Mouse (Mus musculus): ENCODE data around the gene Rbms1. TPM values are rescaled to one million over a fixed set of nuclear protein-coding genes. Genes with fewer than 3 reads are reported as not detected.
A peak's percentile ranks its signal among the peaks of the same experiment; 100 is the strongest.

Gene Rbms1
- polyA plus RNA-seq, 2 experiments from 2014 or later, result 15.3 to 29.9 TPM

DNA sequence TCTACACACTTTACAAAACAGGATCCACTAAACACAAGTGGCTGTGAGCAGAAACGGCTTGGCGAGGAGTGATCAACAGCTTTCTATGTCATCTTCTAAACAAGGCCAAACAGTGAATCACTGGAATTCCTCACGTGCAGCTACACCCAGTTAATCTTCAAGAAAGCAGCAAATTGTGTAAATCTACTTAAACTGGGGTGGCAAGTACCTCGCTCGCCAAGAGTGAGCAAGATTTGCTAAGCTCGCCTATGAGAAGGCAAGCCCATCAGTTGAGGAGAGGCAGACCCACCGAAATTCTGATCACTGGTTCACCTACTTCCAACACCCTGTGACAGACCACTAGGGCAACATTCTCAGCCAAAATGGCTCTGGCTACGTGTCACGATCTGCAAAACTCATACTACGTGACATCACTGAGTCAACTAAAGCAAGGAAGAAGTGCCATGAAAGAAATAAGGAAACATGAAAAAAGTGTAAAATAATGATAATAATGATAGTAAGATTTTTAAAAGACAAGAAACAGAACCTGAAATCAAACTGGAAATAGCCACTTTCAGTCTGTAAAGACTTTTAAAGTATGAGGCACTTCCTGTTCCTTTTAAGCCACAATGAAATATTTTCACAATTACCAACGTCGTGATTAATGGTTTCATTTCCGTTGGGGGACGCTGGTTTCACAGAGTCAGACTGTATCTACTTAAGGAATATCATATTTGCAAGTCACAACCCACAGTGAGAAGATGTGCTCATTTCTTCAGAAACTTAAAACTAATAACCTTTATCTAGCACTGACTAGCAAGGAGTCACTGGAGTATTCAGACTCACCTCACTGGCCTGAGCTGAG lies 85.2 kb downstream of the Rbms1 start:
- peak; percentile 65 for ATAC-seq

DNA sequence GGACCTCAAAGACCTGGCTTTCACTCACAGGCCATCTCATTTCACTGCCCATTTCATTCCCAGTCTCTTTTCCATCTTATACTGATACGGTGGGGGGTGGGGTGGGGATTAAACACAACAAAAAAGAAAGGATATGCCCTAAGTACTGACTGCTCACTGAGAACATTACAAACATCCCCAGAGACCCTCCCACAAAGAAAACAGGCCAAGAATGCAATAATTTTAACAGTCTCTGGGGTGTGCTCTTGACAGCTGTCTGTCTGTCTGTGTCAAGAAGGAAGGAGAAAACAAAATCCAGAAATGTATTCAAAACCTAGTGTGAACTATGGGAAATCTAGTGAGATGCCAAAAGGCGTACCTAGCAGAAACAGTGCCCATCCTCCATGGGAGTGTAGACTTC lies 86.1 kb downstream of the Rbms1 start:
- ATAC-seq, result no peak

DNA sequence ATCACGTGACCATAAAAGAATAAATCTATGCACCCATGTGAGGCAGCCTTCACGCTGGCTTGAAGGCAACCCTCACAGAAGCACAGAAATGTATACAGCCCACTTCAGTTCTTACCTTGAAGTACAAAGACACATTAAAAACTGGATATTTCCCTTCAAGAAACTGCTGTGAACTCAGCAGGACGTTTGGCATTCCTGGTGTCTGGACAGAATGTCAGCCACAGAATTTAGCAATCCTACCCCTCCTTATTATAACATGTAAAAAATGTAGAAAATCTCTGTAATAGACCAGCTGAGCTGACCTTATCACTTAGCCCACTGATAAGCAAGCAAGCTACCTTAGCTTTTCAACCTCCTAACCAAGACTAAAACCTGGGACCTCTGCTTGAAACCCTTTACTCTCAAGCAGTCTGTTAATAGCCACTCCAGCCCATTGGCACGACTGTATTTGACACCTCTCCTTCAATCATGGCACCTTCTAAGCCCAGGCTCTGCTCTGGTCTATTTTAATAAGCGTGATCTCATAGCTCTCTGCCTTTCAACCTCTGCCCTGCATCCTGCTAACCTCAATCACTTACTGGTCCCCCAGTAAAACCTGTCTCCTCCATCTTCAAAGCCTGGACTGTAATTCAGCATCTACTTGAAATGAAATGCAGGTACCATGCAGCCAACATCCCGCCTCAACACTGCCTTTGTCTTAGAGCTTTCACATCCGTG lies 90.7 kb downstream of the Rbms1 start:
- ATAC-seq, result no peak

DNA sequence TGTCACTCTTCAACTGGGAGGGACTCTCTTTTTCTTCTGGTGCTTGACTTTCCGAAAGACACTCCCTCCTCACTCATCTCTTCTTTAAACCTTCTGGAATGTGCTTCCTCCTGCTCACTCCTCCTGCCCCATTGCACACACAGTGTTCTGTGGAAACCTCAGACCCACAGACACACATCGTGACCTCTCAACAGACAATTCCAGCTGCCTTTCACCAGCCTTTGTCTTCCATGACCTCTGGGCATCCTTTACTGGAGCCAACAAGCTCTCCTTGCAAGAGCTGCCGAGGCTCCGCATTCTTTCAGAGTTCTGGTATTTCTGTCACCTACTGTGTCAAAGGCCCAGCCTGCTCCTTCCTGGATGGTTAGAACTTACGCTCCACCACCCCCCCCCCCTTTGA lies 92.0 kb downstream of the Rbms1 start:
- no peak for ATAC-seq

GRCm38 (mm10) chr2:60870450-60870849 lies 92.5 kb downstream of the Rbms1 start:
- no peak for ATAC-seq

- no peak for ATAC-seq
Observed at GRCm38 (mm10) chr2:60869001-60869743, 93.8 kb downstream of the Rbms1 start.

DNA sequence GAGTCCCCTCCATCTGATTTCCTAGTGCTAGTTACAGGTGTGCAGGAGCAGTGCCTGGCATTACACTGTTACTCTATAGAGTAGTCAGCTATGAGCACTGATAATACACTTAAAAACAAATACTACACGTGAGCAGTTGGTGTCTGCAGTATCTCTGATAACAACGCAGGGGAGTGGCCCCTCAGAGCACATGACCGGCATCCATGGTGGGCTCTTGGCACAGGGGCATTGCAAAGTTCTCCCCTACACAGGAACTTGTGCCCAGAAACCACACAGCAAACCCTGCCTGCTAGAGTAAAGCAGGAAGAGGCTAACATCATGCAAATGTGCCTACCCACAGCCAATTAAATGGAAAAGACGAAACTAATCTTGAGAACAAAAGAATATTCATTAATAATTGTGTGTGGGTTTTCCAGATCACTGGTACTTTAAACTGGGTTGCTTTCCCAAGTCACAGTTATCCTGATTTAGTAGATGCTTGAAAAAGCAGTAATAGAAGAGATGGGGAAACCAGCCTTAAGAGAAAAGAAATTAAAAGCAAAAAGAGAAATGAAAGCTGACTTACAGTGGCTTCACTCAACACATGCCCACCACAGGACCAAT lies 94.8 kb downstream of the Rbms1 start:
- ATAC-seq, result peak; percentile 73

DNA sequence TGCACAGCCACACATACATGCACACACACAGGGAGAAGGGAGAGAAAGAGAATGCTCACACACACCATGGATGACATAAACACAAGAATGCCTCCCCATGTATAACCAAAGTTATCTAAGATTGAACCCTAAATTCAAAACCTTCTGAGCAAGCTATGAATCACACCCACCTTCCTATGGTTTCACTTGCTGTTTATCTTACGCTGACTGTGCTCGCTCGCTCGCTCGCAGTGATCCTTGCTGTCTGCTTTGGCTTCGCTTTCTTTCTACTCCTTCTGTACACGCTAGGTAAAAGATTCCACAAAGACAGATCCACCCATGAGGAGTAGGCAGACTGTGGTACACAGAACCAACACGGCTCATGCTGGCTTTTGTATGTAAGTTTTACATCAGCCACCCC lies 95.7 kb downstream of the Rbms1 start:
- ATAC-seq, result peak; percentile 42

DNA sequence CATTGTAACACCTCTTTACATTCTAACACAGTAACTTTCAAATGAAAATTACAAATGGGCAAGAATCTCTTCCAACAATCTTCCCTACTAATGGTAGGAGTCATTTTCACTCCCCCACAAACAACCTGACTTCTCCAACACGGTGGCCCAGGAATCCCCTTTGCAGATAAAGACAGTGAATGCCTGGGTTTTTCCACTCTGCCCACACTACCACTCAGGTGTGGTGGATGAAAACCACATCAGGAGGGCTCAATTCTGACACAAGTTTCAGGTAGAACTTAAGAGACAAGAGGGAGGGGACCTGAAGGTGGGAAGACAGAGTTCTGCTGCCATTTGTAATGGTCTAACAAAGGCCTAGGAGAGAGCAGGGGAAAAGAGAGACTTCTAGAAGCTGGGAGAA lies 97.1 kb downstream of the Rbms1 start:
- no peak for ATAC-seq

DNA sequence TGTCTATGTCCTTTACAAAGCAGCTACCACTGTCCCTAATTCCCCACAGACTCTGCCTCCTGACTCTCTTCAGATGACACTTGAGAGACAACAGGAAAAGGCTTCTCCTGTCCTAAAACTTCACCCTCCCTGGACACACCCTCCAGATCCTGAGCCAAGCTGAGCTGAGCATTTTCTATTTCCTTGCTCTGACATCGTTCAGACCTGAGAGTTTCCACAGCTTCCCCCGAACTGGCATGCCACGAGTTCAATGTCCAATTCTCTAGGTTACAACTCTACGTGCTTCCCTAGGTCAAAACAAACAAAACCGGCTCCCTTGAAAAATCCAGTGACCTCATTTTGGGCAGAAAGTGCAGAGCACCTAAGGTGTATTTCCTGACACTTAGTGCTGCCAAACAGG lies 98.0 kb downstream of the Rbms1 start:
- ATAC-seq, result no peak

DNA sequence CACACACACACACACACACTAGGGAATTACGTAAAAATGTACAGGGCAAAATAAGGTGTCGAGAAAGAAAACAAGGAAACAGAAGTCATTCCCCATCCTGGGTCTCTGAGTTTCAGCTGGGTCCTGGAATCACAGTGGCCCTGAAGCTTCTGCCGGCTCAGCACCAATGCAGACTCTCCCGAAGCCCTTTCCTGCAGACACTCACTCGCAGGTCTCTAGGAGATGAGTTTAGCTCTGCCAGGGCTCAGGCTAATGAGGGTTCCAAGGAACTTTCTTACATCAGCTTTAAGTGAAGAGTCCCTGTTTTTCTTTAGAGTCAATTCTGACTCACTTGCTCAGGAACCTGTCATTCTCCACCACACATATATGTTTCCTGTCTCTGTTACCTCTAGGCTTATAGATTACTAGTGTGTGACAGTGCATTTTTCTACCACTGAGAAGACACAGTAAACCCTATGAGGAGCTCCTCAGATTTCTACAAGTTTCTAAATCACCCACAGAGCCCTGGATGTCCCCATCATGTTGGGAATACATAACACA lies 98.7 kb downstream of the Rbms1 start:
- no peak for ATAC-seq

DNA sequence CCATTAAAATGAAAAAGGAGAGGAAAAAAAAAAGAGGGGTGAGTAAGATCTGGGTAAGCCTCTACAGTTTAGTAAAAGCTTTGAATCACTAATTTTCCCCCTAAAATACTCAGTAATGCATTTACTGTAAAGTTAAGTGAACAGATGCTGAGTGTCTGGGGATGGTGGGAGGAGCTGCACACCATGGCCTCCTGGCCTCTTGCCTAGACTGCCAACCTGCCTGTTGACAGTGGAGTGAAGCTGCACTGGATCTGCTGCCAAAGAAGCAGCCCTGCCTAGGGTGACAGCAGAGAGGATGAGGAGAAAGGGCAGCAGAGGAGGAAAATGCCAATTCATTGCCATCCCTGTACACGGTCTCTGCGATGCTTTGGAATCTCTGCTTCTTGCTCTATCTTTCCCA lies 99.2 kb downstream of the Rbms1 start:
- ATAC-seq, result no peak

- ATAC-seq, result no peak
Observed at GRCm38 (mm10) chr2:60862913-60863711, 99.9 kb downstream of the Rbms1 start.

DNA sequence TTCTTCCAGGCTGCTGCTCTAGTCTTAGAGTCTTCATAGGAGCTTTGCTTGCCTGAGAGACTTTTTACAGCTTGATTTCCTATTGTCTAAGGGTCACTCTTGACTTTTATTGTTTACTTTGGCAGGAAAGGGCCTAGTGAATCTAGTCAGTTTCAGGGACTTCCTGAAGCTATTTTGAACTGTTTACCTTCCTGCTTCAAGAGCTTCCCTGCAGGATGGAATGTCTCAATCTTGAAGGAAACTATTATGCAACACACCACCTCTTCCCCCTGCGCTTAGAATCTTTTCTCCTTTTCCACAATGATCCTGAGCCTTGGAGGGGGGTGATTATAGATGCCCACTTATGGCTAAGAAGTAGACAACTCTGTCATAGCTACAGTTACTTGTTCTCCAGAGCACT lies 104.9 kb downstream of the Rbms1 start:
- no peak for ATAC-seq

- no peak for ATAC-seq
Observed at GRCm38 (mm10) chr2:60856097-60856496, 106.9 kb downstream of the Rbms1 start.

DNA sequence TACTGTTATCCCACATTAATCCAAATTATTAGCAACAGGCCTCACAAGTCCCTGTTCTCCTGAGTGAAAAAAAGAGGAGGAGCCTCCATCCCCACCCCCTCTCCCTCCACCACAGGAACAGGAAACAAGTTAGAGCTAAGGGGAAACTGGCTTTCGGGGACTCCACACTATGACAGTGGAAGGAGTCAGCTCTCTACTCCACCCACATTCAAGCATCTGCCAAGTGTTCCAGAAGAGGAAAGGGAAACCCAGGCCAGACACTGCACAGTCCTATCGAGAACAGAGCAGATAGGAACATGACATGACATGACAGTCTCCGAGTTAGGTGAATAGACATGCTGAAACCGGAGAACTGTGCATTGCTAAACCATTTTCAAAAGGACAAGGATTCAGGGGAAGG lies 108.0 kb downstream of the Rbms1 start:
- peak; percentile 70 for ATAC-seq

GRCm38 (mm10) chr2:60851898-60852297 lies 111.1 kb downstream of the Rbms1 start:
- ATAC-seq, result no peak

DNA sequence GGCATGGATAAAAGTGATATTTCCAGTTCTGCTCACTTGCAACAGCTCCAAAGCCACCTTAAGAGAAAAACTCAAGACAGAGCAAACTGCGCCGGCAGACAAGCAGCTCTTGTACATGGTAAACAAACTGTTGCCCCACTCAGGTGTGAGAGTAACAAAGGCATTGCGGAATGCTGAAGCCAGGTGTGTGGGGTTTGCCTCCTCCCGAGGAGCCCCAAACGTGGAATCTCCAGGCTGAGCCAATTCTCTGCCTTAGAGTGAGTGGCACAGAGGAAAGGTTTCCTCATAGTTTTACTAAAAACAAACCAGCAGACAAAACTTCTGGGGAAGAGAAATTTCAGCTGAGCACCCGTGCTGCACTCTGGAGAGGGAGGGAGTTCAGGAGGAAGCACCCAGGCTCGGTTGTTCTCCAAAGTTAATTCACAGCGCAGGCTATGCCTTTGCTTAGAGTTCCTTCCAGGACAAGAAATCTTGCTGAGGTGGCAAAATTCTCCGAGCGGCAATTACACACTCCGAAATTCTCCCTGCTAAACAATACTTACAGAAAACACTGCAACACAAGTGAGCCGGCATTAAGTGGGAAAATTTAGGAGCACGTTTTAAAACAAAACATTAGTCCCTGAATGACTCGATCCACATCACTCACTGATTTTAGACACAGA lies 111.8 kb downstream of the Rbms1 start:
- no peak for ATAC-seq

- no peak for ATAC-seq
Observed at GRCm38 (mm10) chr2:60848478-60848877, 114.5 kb downstream of the Rbms1 start.

- no peak for ATAC-seq
Observed at GRCm38 (mm10) chr2:60847984-60848383, 115.0 kb downstream of the Rbms1 start.

DNA sequence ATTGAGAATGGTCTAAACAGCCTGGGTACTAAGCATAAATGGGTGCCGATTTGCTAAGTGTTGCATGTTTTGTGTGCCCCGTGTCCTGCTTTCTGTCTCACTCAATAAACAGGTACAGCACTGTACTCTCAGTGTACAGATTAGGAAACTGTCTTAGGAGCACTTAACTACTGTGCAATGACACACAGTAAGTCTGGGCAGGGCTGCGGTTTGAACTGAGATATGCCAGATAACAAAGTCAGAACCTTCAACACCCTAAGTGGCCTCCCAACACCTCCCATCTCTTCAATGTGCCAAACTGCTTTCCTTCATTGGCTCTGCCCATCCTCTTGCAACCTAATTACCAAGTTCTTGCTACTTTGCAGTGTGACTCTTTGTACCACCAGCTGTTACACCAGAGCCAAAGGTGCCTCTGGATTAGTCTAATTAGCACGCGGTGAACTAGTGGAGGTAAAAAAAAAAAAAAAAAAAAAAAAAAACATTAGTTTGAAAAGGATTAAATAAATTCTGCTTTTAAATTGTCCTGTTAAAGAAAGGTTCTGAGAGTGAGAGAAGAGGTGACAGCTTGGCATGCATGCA lies 117.6 kb downstream of the Rbms1 start:
- peak; percentile 96 for ATAC-seq
